Mouse (Mus musculus) brain, embryonic 14.5 days (tissue): ENCODE measurements around the gene Pi4k2b. TPM values are rescaled to one million over a fixed set of nuclear protein-coding genes. Genes with fewer than 3 reads are reported as not detected.
"Not testable (repeated sequence)": the region's sequence is repeated elsewhere in the genome, so short reads cannot be mapped to it uniquely, and the experiment has no call there.

Source experiments
- DNase-seq: peaks from one replicate; pipeline ENCODE4 v3.0.0-alpha.2; 2011; ENCODE audit warnings: low read depth
- CTCF ChIP-seq: fragments of 200-500 bp; IDR thresholded peaks from 2 replicates; pipeline ENCODE4 v1.5.1; 2012; ENCODE audit warnings: inconsistent platforms, mild to moderate bottlenecking, moderate library complexity, borderline replicate concordance; ENCODE audit not compliant: insufficient read depth, insufficient read length; ENCODE audit errors: extremely low read depth
- POLR2A ChIP-seq: fragments of 200-500 bp; IDR thresholded peaks from 2 replicates; pipeline ENCODE4 v1.6.1; 2012; ENCODE audit warnings: mild to moderate bottlenecking, inconsistent platforms, borderline replicate concordance; ENCODE audit not compliant: poor library complexity, insufficient read depth, insufficient read length, severe bottlenecking; ENCODE audit errors: extremely low read depth
- polyA plus RNA-seq: library from polyadenylated mRNA; depleted of rRNA; stranded (reverse); fragments of >200 nt; gene quantifications from 2 replicates; pipeline ENCODE4 v1.2.3, GENCODE M21; 2012; rRNA removed

Pi4k2b gene
- 6.4 and 8.9 TPM in 2 replicates for polyA plus RNA-seq

DNA sequence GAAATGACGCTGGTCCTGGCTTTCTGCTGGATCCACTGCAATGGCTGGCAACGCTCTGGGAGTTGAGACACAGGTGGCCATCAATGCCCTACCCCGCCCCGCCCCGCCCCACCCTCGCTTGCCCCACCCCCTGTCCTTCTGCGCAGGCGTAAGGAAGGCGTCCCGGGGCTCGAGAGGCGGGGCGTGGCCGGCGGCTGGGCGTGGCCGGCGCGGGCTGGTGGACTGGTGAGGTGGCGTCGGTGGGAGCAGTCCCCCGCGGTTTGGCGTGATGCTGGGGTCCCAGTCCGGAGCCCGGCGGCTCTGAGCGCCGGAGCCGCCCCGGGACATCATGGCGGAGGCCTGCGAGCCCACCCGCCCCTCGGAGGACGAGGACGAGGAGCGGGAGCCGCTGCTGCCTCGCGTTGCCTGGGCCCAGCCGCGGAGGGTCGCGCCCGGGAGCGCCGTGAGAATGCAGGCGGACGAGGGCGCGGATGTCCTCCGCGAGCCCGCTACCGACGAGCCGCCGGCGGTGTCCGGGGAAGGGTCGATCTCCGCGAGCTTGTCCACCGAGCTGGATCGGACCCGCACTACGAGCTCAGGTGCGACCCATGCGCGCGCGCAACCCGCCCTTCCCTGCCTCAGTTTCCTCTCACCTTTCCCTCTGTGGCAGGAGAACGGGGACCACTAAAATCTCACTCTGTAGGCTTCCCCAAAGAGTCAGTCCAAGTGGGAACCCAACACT lies at the start of gene Pi4k2b:
Gene Pi4k2b, plus strand, starts transcription at position 184 of the 721 bp plus-strand sequence.
- DNase-seq = peak; percentile 81
- TF ChIP-seq POLR2A (peak; percentile 80), CTCF (no peak)

DNA sequence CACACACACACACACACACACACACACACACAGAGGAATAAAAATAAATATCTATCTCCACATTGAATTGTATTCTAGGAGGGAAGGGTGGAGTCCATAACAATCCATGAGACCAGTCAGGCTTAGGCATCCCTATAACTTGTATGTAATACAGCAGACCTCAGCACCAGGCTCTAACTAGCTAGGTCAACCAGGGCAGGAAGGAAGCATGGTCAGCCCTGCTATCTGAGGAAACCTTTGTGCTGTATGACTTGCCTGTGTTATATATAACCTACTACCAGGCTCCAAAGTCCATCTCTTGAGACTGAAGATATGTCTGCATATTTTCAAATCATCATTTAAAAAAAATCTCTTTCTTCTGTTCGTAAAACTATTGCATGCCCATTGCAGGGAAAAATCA lies 44.1 kb upstream of the Pi4k2b start:
- TF ChIP-seq CTCF (no peak), POLR2A (no peak)
- no peak for DNase-seq

DNA sequence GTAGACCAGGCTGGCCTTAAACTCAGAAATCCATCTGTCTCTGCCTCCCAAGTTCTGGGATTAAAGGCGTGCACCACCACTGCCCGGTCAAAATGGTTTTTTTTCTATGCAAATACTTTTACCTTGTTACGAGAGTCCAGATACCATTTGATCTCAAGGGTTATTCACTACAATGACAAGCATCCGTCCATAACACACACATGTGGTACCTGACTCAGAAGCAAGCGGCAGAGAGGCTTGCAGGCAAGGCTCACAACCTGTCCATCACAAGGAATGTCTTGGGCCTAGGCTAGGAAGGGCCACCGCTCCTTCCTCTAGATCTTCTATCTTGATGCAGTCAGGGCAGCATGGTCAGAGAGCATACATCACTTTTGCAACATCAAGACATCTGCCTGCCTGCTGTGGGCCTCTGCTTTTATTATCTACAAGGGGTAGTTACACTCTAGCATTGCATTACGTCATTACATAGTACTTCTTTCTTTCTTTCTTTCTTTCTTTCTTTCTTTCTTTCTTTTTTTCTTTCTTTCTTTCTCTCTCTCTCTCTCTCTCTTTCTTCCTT lies 43.4 kb upstream of the Pi4k2b start:
- DNase-seq = not testable (repeated sequence)

DNA sequence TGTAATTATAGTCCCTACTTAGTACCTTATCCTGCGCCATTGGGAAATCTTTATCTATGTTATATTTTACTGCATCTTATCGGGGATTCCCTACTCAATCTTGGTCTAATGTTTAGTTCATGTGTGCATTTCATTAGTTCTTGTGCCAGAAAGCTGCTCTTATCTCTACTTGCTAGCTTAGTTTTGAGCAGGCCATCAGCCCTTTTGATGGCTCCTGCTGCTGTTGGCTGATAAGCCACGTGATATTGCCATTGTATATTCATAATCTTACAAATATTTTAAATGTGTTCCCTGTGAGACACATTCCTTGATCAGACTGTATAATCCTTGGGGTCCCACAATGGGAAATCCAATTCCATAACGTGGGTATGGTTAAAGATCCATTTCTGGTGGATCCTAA lies 36.8 kb upstream of the Pi4k2b start:
- no peak for TF ChIP-seq POLR2A
- no peak for TF ChIP-seq CTCF

DNA sequence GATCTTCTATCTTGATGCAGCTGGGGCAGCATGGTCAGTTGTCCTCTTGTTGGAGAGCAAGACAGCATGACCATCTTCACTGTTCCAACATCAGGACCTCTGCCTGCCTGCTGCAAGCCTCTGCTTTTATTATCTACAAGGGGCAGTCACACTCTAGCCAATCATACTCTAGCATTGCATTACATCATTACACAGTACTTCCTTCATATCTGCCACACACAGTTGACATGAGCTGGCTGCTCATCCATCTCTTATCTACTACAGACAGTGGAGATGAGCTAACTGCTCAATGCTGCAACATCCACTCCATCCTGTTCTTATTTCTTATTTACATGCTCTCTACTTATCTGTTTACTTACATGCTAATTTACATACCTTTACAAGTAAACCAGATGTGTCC lies 28.7 kb upstream of the Pi4k2b start:
- no peak for TF ChIP-seq POLR2A
- no peak for TF ChIP-seq CTCF
- DNase-seq = no peak

More for the DNA sequence above, 36.8 kb upstream of the Pi4k2b start:
- no peak for DNase-seq

DNA sequence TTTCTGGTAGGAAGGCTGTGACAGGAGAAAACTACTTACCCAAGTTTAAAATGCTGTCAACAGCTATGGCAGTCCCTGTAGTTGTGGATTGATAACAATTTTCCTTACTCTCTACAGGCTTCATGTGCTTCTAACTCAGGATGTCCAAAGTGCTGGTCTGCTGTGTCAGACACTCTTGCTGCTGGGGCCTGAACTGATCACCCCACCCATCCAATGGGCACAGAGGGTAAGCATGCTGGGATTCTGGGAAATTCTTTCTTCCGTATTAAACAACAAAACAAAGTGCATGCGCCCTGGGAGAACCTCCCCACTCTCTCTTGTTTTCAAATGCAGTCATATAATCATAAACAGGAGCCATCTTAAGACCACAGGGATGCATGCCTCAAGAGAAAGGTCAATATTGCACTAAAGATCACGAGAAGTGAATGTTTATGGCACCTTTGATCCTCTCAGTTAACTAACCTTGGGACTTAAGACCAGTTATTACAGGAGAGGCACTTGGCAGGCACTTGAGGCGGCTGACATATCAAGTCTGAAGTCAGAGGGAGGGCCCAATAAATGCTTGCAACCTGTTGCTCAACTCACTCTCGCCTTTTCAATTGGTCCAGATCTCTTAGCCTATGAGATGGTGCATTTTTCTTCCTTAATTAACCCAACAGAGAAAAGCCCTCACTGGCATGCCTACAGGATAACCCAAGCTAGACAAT lies 24.5 kb upstream of the Pi4k2b start:
- no peak for DNase-seq
- no peak for TF ChIP-seq POLR2A
- TF ChIP-seq CTCF = no peak

DNA sequence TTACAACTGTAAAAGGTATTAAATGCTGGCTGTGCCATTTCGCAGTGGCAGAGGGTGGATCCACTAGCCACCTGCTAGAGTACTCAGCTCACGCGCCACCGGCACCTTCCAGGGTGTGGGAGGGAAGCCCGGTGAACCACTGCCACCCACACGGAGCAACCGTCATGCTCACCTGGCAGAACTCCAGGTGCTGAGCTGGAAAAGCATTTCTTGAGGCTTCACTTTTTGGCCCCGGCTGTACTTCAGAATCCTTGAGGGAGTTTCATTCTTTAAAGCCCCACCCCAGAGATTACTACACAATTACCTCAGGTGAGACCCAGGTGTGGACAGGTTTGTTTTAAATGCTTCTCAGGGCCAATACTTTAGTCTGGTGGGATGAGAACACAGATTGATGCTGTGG lies 20.4 kb upstream of the Pi4k2b start:
- DNase-seq = no peak
- no peak for TF ChIP-seq POLR2A
- TF ChIP-seq CTCF = no peak

DNA sequence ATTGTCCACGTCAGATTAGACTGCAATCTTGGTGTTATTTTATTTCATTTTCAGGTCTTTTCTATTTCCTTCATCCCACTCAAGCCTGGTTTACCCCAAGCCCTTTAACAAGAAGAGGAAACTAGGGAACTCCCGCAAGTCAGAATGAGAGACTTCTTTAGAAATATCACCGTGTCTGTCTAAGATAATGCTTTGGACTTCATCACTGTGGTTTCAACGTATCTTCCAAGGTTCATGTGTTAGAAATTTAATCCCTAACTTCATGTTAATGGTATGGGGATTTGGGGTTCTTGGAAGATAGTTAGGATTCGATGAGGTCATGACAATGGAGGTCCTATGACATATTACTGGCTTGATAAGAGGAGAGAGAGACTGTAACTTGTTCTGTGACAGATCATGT lies 13.6 kb upstream of the Pi4k2b start:
- TF ChIP-seq POLR2A (no peak), CTCF (no peak)
- no peak for DNase-seq

DNA sequence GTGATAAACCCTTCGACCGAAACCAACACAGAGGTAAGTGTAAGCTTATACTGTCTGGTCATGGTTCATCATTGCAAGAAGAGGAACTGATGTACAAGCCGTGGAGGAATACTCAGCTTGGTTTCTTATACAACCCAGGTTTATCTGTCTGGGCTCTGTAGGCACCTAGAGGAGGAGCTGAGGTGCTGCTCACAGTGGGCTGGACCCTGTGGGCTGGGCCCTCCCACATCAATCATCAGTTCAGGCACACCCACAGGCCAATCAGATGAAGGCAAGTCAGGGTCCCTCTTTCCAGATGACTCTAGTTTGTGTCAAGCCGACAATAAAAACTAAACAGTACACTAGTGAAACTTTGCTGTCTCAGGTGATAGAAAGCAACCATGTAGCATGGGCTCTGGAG lies 8.6 kb upstream of the Pi4k2b start:
- DNase-seq = no peak
- TF ChIP-seq POLR2A (no peak), CTCF (no peak)

DNA sequence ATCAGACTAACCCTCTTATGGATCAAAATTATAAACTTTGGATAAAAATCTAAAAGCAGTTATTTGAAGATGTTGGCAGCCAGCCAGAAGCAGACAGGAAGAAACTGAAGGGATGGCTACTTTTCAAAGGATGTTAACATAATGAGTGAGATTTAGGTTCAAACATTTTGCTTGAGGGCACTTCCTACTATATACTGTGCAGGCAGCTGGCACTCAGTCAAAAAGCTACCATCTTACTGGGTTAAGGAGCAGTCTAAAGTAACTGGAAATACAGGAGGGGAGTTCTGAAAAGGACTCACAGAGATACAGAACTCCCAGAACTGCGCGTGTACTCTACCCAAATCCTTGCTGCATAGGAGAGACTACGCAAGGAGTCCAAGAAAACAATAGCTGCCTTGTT lies 5.3 kb upstream of the Pi4k2b start:
- peak; percentile 9 for DNase-seq
- TF ChIP-seq POLR2A = no peak
- no peak for TF ChIP-seq CTCF

DNA sequence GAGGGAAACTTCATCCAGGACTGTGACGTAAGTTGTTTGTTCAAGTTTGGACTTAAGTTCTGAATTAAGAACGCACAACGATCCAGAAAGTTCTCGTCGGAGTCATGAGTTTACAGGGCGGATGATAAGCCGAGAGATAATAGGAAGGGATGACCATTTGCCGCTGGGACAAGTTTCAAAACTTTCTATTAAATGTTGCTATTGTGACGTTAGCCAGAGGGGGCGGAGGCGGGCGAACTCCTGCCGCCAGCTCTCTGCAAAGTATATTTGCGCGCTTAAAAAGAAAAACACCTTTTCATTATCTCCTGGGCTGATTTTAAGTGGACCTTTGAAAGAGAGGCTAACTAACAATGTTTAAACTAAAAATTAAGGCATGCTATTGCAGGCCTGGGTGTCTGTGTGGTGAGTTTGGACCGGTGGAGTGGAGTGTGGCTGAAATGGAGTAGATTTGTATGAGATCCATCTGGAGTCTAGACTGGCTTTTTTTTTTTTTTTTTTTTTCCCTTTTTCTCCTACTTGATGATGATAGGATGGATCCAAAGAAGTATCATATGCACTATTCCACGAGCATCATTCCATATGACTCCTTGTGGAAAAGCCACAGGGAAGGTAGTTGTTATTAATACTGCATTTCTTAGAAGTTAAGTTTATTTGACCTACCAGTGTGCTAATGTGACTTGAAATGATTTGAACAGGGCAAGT lies 889 bp downstream of the Pi4k2b start:
- peak; percentile 57 for DNase-seq
- TF ChIP-seq CTCF = peak; percentile 32; the same call in 1 of the 2 replicates
- no peak for TF ChIP-seq POLR2A

DNA sequence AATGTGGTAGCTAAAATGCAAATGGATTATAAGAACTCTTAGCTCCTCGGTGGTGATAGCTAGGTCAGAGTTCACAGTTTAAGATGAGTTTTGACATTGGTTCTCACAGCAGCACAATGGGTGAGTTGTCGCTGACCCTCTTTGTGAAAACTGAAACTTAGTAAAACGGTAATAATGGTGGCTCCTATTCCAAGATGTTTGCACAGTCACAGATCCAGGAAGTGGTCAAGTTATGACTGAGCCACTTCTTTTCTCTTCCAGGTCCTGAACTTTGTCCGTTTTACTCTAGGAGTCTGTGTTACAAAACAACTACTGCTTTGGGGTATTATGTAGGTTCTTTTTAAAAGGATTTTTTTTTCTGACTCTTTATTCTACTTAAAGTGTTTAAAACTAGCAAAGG lies 1.9 kb downstream of the Pi4k2b start:
- TF ChIP-seq POLR2A (no peak), CTCF (no peak)
- DNase-seq = no peak

DNA sequence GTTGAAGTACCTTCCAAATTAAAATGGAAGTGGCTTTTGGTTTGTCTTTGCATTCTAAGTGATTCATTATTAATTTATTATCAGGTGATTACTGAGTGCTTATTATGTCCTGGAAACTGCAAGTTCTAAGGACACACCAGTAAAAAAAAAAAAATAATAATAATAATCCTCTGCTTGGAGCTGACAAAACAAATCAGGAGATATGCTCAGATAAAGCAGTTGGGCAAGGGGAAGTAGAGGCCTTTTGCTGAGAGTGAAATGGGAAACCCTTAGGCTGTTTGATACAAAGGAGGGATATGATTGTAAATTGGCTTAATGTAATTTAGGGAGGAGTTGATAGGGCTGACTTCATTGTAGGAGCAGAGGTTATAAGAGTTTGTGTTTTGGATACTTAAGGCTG lies 5.5 kb downstream of the Pi4k2b start:
- no peak for TF ChIP-seq POLR2A
- TF ChIP-seq CTCF = no peak
- no peak for DNase-seq
